Mouse (Mus musculus): ENCODE results near the gene Sdhc. TPM values are rescaled to one million over a fixed set of nuclear protein-coding genes. Genes with fewer than 3 reads are reported as not detected.
"Not testable (repeated sequence)": the region's sequence is repeated elsewhere in the genome, so short reads cannot be mapped to it uniquely, and the experiment has no call there.

Gene Sdhc
- polyA plus RNA-seq, 1 experiment from 2014 or later, result 457 TPM

- H3K9ac ChIP-seq; H3K27ac ChIP-seq (replicated peaks); ATAC-seq (ENCODE audit: extremely low read depth, insufficient number of reproducible peaks, low FRiP score, low TSS enrichment); H3K4me1 ChIP-seq; H3K9me3 ChIP-seq; H3K36me3 ChIP-seq: not testable (repeated sequence)
- Histone ChIP-seq H3K27me3 (replicated peaks) (peaks cover 40% of the 10 kb centered on the region), H3K4me2 (peak overlapping the region; percentile 59), H3K4me3 (peak overlapping the region; percentile 31)
- WGBS, result 5% methylated on average over 17 of the region's 27 CpGs
Measured at GRCm38 (mm10) chr1:171077955-171078354, 72.4 kb downstream of the Sdhc start.

- H3K9ac ChIP-seq; ATAC-seq (ENCODE audit: extremely low read depth, insufficient number of reproducible peaks, low FRiP score, low TSS enrichment); H3K4me2 ChIP-seq; H3K27ac ChIP-seq (replicated peaks); H3K9me3 ChIP-seq; H3K36me3 ChIP-seq; H3K4me3 ChIP-seq; H3K4me1 ChIP-seq: not testable (repeated sequence)
- H3K27me3 ChIP-seq (replicated peaks), result peaks cover 40% of the 10 kb centered on the region
- WGBS, result 35% methylated on average over 5 of the region's 5 CpGs
Measured at GRCm38 (mm10) chr1:171077192-171077591, 73.2 kb downstream of the Sdhc start.

Small RNAs within 50 kb of the gene (microRNA-seq; reads per million reads assigned to microRNA genes)
- gene Gm27844, result not detected

Other genes with a start within 250 kb of the Sdhc start
- gene Fcrlb, start 237.7 kb downstream of the Sdhc start, polyA plus RNA-seq (2015; fragmentation: Nextera tagmentation; extraction: Ambion mirVana), result 0.11 TPM in 1 of 2 replicates, not detected in the other
- gene Fcrla, start 223.0 kb downstream of the Sdhc start, polyA plus RNA-seq (2015; fragmentation: Nextera tagmentation; extraction: Ambion mirVana), result 0.14 and 0.20 TPM in 2 replicates
- 0.27 and 0.76 TPM in 2 replicates for gene Fcgr2b, start 174.1 kb downstream of the Sdhc start, polyA plus RNA-seq (2015; fragmentation: Nextera tagmentation; extraction: Ambion mirVana)
- 0.37 and 0.85 TPM in 2 replicates for gene Fcgr4, start 131.7 kb downstream of the Sdhc start, polyA plus RNA-seq (2015; fragmentation: Nextera tagmentation; extraction: Ambion mirVana)
- gene Fcgr3, start 85.7 kb downstream of the Sdhc start, polyA plus RNA-seq (2015; fragmentation: Nextera tagmentation; extraction: Ambion mirVana), result 6.9 and 9.1 TPM in 2 replicates
- gene Cfap126, start 36.7 kb downstream of the Sdhc start, polyA plus RNA-seq (2015; fragmentation: Nextera tagmentation; extraction: Ambion mirVana), result 2.8 TPM in 2 replicates
- gene Mpz, start 108 bp upstream of the Sdhc start, polyA plus RNA-seq (2015; fragmentation: Nextera tagmentation; extraction: Ambion mirVana), result 0.33 and 0.36 TPM in 2 replicates
- gene Pcp4l1, start 45.7 kb upstream of the Sdhc start, polyA plus RNA-seq (2015; fragmentation: Nextera tagmentation; extraction: Ambion mirVana), result 38.3 and 39.3 TPM in 2 replicates
- 0.25 and 0.36 TPM in 2 replicates for gene Nr1i3, start 63.4 kb upstream of the Sdhc start, polyA plus RNA-seq (2015; fragmentation: Nextera tagmentation; extraction: Ambion mirVana)
- 44.8 and 52.5 TPM in 2 replicates for gene Tomm40l, start 71.9 kb upstream of the Sdhc start, polyA plus RNA-seq (2015; fragmentation: Nextera tagmentation; extraction: Ambion mirVana)
- 21.9 and 119 TPM in 2 replicates for gene Apoa2, start 74.5 kb upstream of the Sdhc start, polyA plus RNA-seq (2015; fragmentation: Nextera tagmentation; extraction: Ambion mirVana)
- 29.5 and 33.1 TPM in 2 replicates for gene Fcer1g, start 83.8 kb upstream of the Sdhc start, polyA plus RNA-seq (2015; fragmentation: Nextera tagmentation; extraction: Ambion mirVana)
- 3.5 and 3.6 TPM in 2 replicates for gene Adamts4, start 99.8 kb upstream of the Sdhc start, polyA plus RNA-seq (2015; fragmentation: Nextera tagmentation; extraction: Ambion mirVana)
- gene Ndufs2, start 100.8 kb upstream of the Sdhc start, polyA plus RNA-seq (2015; fragmentation: Nextera tagmentation; extraction: Ambion mirVana), result 424 and 495 TPM in 2 replicates
- 54.6 and 55.1 TPM in 2 replicates for gene B4galt3, start 119.7 kb upstream of the Sdhc start, polyA plus RNA-seq (2015; fragmentation: Nextera tagmentation; extraction: Ambion mirVana)
- gene Ppox, start 130.6 kb upstream of the Sdhc start, polyA plus RNA-seq (2015; fragmentation: Nextera tagmentation; extraction: Ambion mirVana), result 36.1 and 42.1 TPM in 2 replicates
- 48.4 and 52.2 TPM in 2 replicates for gene Usp21, start 137.4 kb upstream of the Sdhc start, polyA plus RNA-seq (2015; fragmentation: Nextera tagmentation; extraction: Ambion mirVana)
- gene Ufc1, start 144.4 kb upstream of the Sdhc start, polyA plus RNA-seq (2015; fragmentation: Nextera tagmentation; extraction: Ambion mirVana), result 77.2 and 89.6 TPM in 2 replicates
- 34.6 and 37.6 TPM in 2 replicates for gene Dedd, start 178.5 kb upstream of the Sdhc start, polyA plus RNA-seq (2015; fragmentation: Nextera tagmentation; extraction: Ambion mirVana)
- 34.8 and 36.9 TPM in 2 replicates for gene Nit1, start 195.0 kb upstream of the Sdhc start, polyA plus RNA-seq (2015; fragmentation: Nextera tagmentation; extraction: Ambion mirVana)
- gene Pfdn2, start 195.1 kb upstream of the Sdhc start, polyA plus RNA-seq (2015; fragmentation: Nextera tagmentation; extraction: Ambion mirVana), result 85.4 and 97.8 TPM in 2 replicates
- 0.65 and 0.76 TPM in 2 replicates for gene Klhdc9, start 210.2 kb upstream of the Sdhc start, polyA plus RNA-seq (2015; fragmentation: Nextera tagmentation; extraction: Ambion mirVana)
- 0.23 and 0.27 TPM in 2 replicates for gene Nectin4, start 219.5 kb upstream of the Sdhc start, polyA plus RNA-seq (2015; fragmentation: Nextera tagmentation; extraction: Ambion mirVana)
- 0.78 and 0.92 TPM in 2 replicates for gene Arhgap30, start 238.4 kb upstream of the Sdhc start, polyA plus RNA-seq (2015; fragmentation: Nextera tagmentation; extraction: Ambion mirVana)